ENCODE assay signal across 27 mouse cellular contexts in the genomic region with DNA sequence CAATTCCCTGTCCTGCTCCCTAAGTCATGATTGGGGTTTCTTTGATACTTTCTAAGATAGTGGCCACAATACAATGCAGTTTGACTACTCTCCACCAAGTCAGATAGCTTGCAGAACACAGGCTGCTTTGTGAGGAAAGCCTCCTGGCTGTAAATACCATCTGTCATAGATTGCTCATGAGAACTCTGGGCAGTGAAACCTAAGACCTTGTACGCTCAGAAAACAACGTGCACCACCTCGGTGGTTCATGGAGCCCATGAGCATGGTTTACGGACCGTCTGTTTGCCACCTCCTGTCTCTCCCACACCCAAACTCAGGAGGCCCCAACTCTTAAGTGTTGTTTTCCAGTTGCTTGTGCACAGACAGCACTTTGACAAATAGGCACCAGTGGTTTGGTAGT.
DNase-seq lines count a peak whose midpoint lies in the region; ATAC-seq and TF ChIP-seq lines count a peak whose summit lies in the region.
"Had no signal": no experiment of that assay in that cellular context is flagged by ENCODE, and none has a peak within 500 bp of the region (broad histone marks: within the 10 kb centered on the region; RNA-seq: fewer than 3 reads in every experiment).

No protein-coding gene starts in this region.

- no peak overlapping the region for H3K4me2 ChIP-seq in intestine, embryonic 15.5 days (replicated peaks)
- no peak overlapping the region for H3K4me2 ChIP-seq in intestine, postnatal 0 days (replicated peaks; ENCODE audit: low read depth)
- no peak overlapping the region for H3K4me2 ChIP-seq in liver, embryonic 12.5 days
- peak overlapping the region; percentile 15 for H3K4me2 ChIP-seq in myocyte (ENCODE audit: low read depth)
- H3K4me2 ChIP-seq in forebrain, embryonic 12.5 days, result no peak overlapping the region
- H3K4me2 ChIP-seq: embryonic facial prominence, embryonic 12.5 days; forebrain, embryonic 15.5 days; hindbrain, embryonic 15.5 days; limb, embryonic 15.5 days; lung, embryonic 15.5 days; neural tube, embryonic 12.5 days had no signal

- no peak for DNase-seq in liver
- peak; percentile 29 for DNase-seq in induced T-regulatory cell, adult 2 months (ENCODE audit: low read depth)
- DNase-seq in urinary bladder, postnatal 14 days (ENCODE audit: low spot score), result no peak
- DNase-seq: adrenal gland, adult 8-10 months; cerebellum, adult 2 months; gastrocnemius, postnatal 25 days; heart, adult 18-20 months; heart, postnatal 36 days; kidney, postnatal 10 days; layer of hippocampus, postnatal 36 days; lung, postnatal 36 days; midbrain, embryonic 14.5 days; thymus, postnatal 14 days had no signal

- 0 out of 2 replicates have a peak, but pooled peaks have one; percentile 34 for ATAC-seq in intestine, embryonic 15.5 days
- ATAC-seq in intestine, postnatal 0 days, result no peak
- ATAC-seq in liver, embryonic 12.5 days, result no peak
- no peak for ATAC-seq in forebrain, embryonic 12.5 days (ENCODE audit: low FRiP score)
- ATAC-seq: forebrain, embryonic 15.5 days; intestine, embryonic 16.5 days had no signal

- WGBS in intestine, embryonic 15.5 days, result 56% methylated on average over 5 of the region's 5 CpGs
- 53% methylated on average over 5 of the region's 5 CpGs for WGBS in intestine, postnatal 0 days
- WGBS in liver, embryonic 12.5 days (ENCODE audit: insufficient replicate concordance), result 76% methylated on average over 5 of the region's 5 CpGs
- 94% methylated on average over 5 of the region's 5 CpGs for WGBS in forebrain, embryonic 12.5 days

- H3K9ac ChIP-seq in intestine, embryonic 15.5 days, result no peak overlapping the region
- H3K9ac ChIP-seq in intestine, postnatal 0 days (ENCODE audit: low read depth, low read length), result no peak overlapping the region
- no peak overlapping the region for H3K9ac ChIP-seq in liver, embryonic 12.5 days
- H3K9ac ChIP-seq in forebrain, embryonic 12.5 days, result no peak overlapping the region
- H3K9ac ChIP-seq: embryonic facial prominence, embryonic 12.5 days; forebrain, embryonic 15.5 days; hindbrain, embryonic 15.5 days; limb, embryonic 15.5 days; lung, embryonic 15.5 days; neural tube, embryonic 12.5 days had no signal

- no peak overlapping the region for H3ac ChIP-seq in myocyte (ENCODE audit: control insufficient read depth, insufficient read length)

- TF ChIP-seq POLR2A in myocyte (IDR thresholded peaks at IDR 0.05; ENCODE audit: insufficient read length, low read depth), result no peak

- no peaks in the 10 kb centered on the region for H3K27me3 ChIP-seq in intestine, embryonic 15.5 days (replicated peaks)
- no peaks in the 10 kb centered on the region for H3K27me3 ChIP-seq in intestine, postnatal 0 days (replicated peaks; ENCODE audit: control insufficient read depth, insufficient read depth, low read length)
- no peaks in the 10 kb centered on the region for H3K27me3 ChIP-seq in liver, embryonic 12.5 days (replicated peaks)
- H3K27me3 ChIP-seq in myocyte (ENCODE audit: control insufficient read depth, insufficient read depth, insufficient read length), result no peaks in the 10 kb centered on the region
- no peaks in the 10 kb centered on the region for H3K27me3 ChIP-seq in forebrain, embryonic 12.5 days
- H3K27me3 ChIP-seq: embryonic facial prominence, embryonic 12.5 days; forebrain, embryonic 15.5 days; hindbrain, embryonic 15.5 days; limb, embryonic 15.5 days; lung, embryonic 15.5 days; megakaryocyte, embryonic 14.5 days; neural tube, embryonic 12.5 days had no signal

- TF ChIP-seq CTCF in intestine, postnatal 0 days (IDR thresholded peaks at IDR 0.05; ENCODE audit: low read depth), result no peak

- H3K79me2 ChIP-seq in myocyte (ENCODE audit: control insufficient read depth, insufficient read depth), result peaks cover 26% of the 10 kb centered on the region

- H3K36me3 ChIP-seq in intestine, embryonic 15.5 days, result peaks cover 2% of the 10 kb centered on the region; the same call in 1 of the 2 replicates
- H3K36me3 ChIP-seq in intestine, postnatal 0 days (ENCODE audit: control insufficient read depth, insufficient read depth), result peaks cover 2% of the 10 kb centered on the region
- peaks cover 9% of the 10 kb centered on the region for H3K36me3 ChIP-seq in liver, embryonic 12.5 days
- peaks cover 5% of the 10 kb centered on the region for H3K36me3 ChIP-seq in myocyte (ENCODE audit: control insufficient read depth, insufficient read depth)
- H3K36me3 ChIP-seq in forebrain, embryonic 12.5 days (replicated peaks), result peaks cover 2% of the 10 kb centered on the region; the same call in 1 of the 2 replicates
- H3K36me3 ChIP-seq: hindbrain, embryonic 15.5 days had no signal

- no peaks in the 10 kb centered on the region for H3K9me3 ChIP-seq in intestine, embryonic 15.5 days
- no peaks in the 10 kb centered on the region for H3K9me3 ChIP-seq in intestine, postnatal 0 days (ENCODE audit: control insufficient read depth)
- H3K9me3 ChIP-seq in liver, embryonic 12.5 days (replicated peaks), result no peaks in the 10 kb centered on the region
- H3K9me3 ChIP-seq in forebrain, embryonic 12.5 days, result no peaks in the 10 kb centered on the region
- H3K9me3 ChIP-seq: embryonic facial prominence, embryonic 12.5 days; forebrain, embryonic 15.5 days; hindbrain, embryonic 15.5 days; limb, embryonic 15.5 days; lung, embryonic 15.5 days; megakaryocyte, embryonic 14.5 days; neural tube, embryonic 12.5 days had no signal

- H3K4me3 ChIP-seq in intestine, embryonic 15.5 days (replicated peaks), result no peak overlapping the region
- no peak overlapping the region for H3K4me3 ChIP-seq in intestine, postnatal 0 days (ENCODE audit: low read depth, low read length)
- no peak overlapping the region for H3K4me3 ChIP-seq in liver, embryonic 12.5 days
- no peak overlapping the region for H3K4me3 ChIP-seq in myocyte
- H3K4me3 ChIP-seq in forebrain, embryonic 12.5 days (replicated peaks), result no peak overlapping the region
- H3K4me3 ChIP-seq: embryonic facial prominence, embryonic 12.5 days; forebrain, embryonic 15.5 days; hindbrain, embryonic 15.5 days; layer of hippocampus, adult 2 months; limb, embryonic 15.5 days; lung, embryonic 15.5 days; megakaryocyte, embryonic 14.5 days; neural tube, embryonic 12.5 days had no signal

- 0 out of 2 replicates have a peak, but pooled peaks cover 6% of the 10 kb centered on the region for H3K4me1 ChIP-seq in intestine, embryonic 15.5 days (replicated peaks)
- H3K4me1 ChIP-seq in intestine, postnatal 0 days (replicated peaks; ENCODE audit: control insufficient read depth, insufficient read depth, low read length), result 0 out of 2 replicates have a peak, but pooled peaks cover 4% of the 10 kb centered on the region
- peaks cover 52% of the 10 kb centered on the region for H3K4me1 ChIP-seq in liver, embryonic 12.5 days
- H3K4me1 ChIP-seq in forebrain, embryonic 12.5 days, result 0 out of 2 replicates have a peak, but pooled peaks cover 2% of the 10 kb centered on the region
- H3K4me1 ChIP-seq: limb, embryonic 15.5 days had no signal

- H3K27ac ChIP-seq in intestine, embryonic 15.5 days, result no peak overlapping the region
- H3K27ac ChIP-seq in intestine, postnatal 0 days (ENCODE audit: low read depth, low read length), result no peak overlapping the region
- peak overlapping the region; percentile 38; the same call in 1 of the 2 replicates for H3K27ac ChIP-seq in liver, embryonic 12.5 days
- no peak overlapping the region for H3K27ac ChIP-seq in forebrain, embryonic 12.5 days
- H3K27ac ChIP-seq: embryonic facial prominence, embryonic 12.5 days; forebrain, embryonic 15.5 days; hindbrain, embryonic 15.5 days; layer of hippocampus, adult 2 months; limb, embryonic 15.5 days; lung, embryonic 15.5 days; neural tube, embryonic 12.5 days had no signal

TF ChIP-seq in myocyte, 11 proteins besides CTCF, POLR2A, EP300 and RAD21:
- no peak for TF ChIP-seq MYOD1 (IDR thresholded peaks at IDR 0.05; ENCODE audit: control insufficient read depth in 1 of 3, insufficient read length in 2 of 3, low read depth in 2 of 3)
- TF ChIP-seq CEBPB (IDR thresholded peaks at IDR 0.05; ENCODE audit: insufficient read depth, poor library complexity, severe bottlenecking), result no peak
- no peak for TF ChIP-seq SRF (IDR thresholded peaks at IDR 0.05; ENCODE audit: control insufficient read depth, insufficient read length, low read depth)
- TF ChIP-seq REST (IDR thresholded peaks at IDR 0.05; ENCODE audit: insufficient read depth, insufficient read length), result no peak
- TF ChIP-seq MAX (IDR thresholded peaks at IDR 0.05; ENCODE audit: low read depth), result no peak
- no peak for TF ChIP-seq TCF12 (IDR thresholded peaks at IDR 0.05; ENCODE audit: insufficient read depth, poor library complexity, severe bottlenecking)
